Mouse (Mus musculus): ENCODE data around the gene Rprm. TPM values are rescaled to one million over a fixed set of nuclear protein-coding genes. Genes with fewer than 3 reads are reported as not detected.

Rprm gene
- total and polyA plus RNA-seq, 2 experiments from 2014 or later = 0.56 TPM; not detected in 1

DNA sequence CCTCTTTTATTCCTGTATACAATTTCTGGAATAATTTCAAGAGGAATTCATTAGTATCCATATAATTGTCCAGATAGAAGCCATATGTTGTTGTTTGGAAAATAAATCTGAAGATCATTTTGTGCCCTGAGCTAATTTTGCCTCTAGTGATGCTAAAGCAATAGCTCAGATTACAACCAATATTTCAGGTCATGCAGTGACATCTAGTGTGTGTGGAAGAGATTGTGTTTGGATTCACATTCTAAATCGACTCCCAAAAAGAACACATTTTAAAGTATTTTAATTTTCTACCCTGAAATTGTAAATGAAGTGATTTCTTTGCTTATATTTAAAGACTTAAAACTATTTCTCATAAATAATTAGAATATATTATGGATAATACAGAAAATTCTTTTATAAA is 14.6 kb upstream of the Rprm start:
- H3K36me3 ChIP-seq (replicated peaks; ENCODE audit: control insufficient read depth, insufficient read depth, low read length) = no peaks in the 10 kb centered on the region
- H3K27me3 ChIP-seq (ENCODE audit: control insufficient read depth, insufficient read depth, low read length) = no peaks in the 10 kb centered on the region
- H3K27ac ChIP-seq (ENCODE audit: low read depth) = no peak overlapping the region
- H3K9me3 ChIP-seq (replicated peaks; ENCODE audit: control insufficient read depth, low read length) = no peaks in the 10 kb centered on the region
- WGBS = 52% methylated on average over 1 of the region's 1 CpGs
- TF ChIP-seq CTCF (IDR thresholded peaks at IDR 0.05; ENCODE audit: low read depth) (no peak), EP300 (IDR thresholded peaks at IDR 0.05; ENCODE audit: low read depth) (no peak)
- DNase-seq (ENCODE audit: low spot score) (no peak), ATAC-seq (ENCODE audit: insufficient read depth, low read depth) (no peak)
- no peak overlapping the region for H3K4me3 ChIP-seq (ENCODE audit: low read depth, low read length)
- H3K9ac ChIP-seq (replicated peaks; ENCODE audit: low read depth, low read length) = no peak overlapping the region
- H3K4me1 ChIP-seq (ENCODE audit: control insufficient read depth, insufficient read depth) = no peaks in the 10 kb centered on the region
- H3K4me2 ChIP-seq (ENCODE audit: low read depth, low read length) = no peak overlapping the region

DNA sequence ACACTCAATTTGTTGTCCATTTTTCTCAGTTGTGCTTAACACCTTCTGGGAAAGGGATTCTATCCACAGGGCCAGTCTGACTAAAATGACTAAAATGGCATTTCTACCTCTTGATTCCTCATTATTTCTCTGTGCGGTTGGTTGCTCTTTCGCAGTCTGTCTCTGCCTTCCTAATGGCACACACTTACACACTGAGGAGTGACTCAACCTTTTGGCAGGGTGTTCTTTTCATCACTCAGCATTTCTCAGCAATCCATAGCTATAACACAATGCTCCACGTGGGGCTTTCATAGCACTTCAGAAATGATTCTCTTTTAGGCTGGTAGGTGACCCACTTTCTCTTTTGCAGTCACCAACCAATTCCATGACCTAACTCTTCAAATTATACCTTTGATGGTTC is 7.3 kb upstream of the Rprm start:
- TF ChIP-seq CTCF (IDR thresholded peaks at IDR 0.05; ENCODE audit: low read depth) = no peak
- no peak for TF ChIP-seq EP300 (IDR thresholded peaks at IDR 0.05; ENCODE audit: low read depth)
- Histone ChIP-seq H3K4me2 (ENCODE audit: low read depth, low read length) (no peak overlapping the region), H3K27ac (ENCODE audit: low read depth) (no peak overlapping the region), H3K4me3 (ENCODE audit: low read depth, low read length) (no peak overlapping the region), H3K36me3 (replicated peaks; ENCODE audit: control insufficient read depth, insufficient read depth, low read length) (no peaks in the 10 kb centered on the region), H3K9ac (replicated peaks; ENCODE audit: low read depth, low read length) (no peak overlapping the region), H3K27me3 (ENCODE audit: control insufficient read depth, insufficient read depth, low read length) (no peaks in the 10 kb centered on the region), H3K4me1 (ENCODE audit: control insufficient read depth, insufficient read depth) (no peaks in the 10 kb centered on the region), H3K9me3 (replicated peaks; ENCODE audit: control insufficient read depth, low read length) (no peaks in the 10 kb centered on the region)
- no peak for ATAC-seq (ENCODE audit: insufficient read depth, low read depth)
- 76% methylated on average over 3 of the region's 3 CpGs for WGBS
- no peak for DNase-seq (ENCODE audit: low spot score)

DNA sequence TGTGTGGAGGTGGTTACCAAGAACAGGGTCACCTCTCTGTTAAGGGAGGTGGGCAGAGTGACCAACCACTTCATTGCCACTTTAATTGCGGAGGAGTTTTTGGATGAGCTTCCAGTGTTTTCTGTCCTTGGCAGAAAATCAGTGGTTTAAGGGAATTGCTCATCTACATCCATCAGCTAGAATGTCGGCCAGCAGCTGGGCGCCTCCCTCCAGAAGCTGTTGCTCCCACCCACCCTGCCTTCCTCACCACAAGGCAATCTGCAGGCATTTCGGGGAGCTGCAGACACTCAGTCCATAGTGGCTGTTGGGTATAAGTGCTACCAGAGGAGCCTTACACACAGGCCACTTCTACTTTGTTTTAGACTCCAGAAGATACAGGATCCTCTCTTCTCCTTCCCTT is 902 bp upstream of the Rprm start:
- peaks cover 10% of the 10 kb centered on the region; the same call in 1 of the 2 replicates for H3K4me1 ChIP-seq (ENCODE audit: control insufficient read depth, insufficient read depth)
- no peaks in the 10 kb centered on the region for H3K36me3 ChIP-seq (replicated peaks; ENCODE audit: control insufficient read depth, insufficient read depth, low read length)
- H3K27ac ChIP-seq (ENCODE audit: low read depth) = no peak overlapping the region
- H3K4me2 ChIP-seq (ENCODE audit: low read depth, low read length) = no peak overlapping the region
- H3K9ac ChIP-seq (replicated peaks; ENCODE audit: low read depth, low read length) = no peak overlapping the region
- H3K27me3 ChIP-seq (ENCODE audit: control insufficient read depth, insufficient read depth, low read length) = peaks cover 29% of the 10 kb centered on the region
- TF ChIP-seq EP300 (IDR thresholded peaks at IDR 0.05; ENCODE audit: low read depth) (no peak), CTCF (IDR thresholded peaks at IDR 0.05; ENCODE audit: low read depth) (no peak)
- no peak for DNase-seq (ENCODE audit: low spot score)
- no peaks in the 10 kb centered on the region for H3K9me3 ChIP-seq (replicated peaks; ENCODE audit: control insufficient read depth, low read length)
- no peak overlapping the region for H3K4me3 ChIP-seq (ENCODE audit: low read depth, low read length)
- no peak for ATAC-seq (ENCODE audit: insufficient read depth, low read depth)
- WGBS = 64% methylated on average over 4 of the region's 4 CpGs

DNA sequence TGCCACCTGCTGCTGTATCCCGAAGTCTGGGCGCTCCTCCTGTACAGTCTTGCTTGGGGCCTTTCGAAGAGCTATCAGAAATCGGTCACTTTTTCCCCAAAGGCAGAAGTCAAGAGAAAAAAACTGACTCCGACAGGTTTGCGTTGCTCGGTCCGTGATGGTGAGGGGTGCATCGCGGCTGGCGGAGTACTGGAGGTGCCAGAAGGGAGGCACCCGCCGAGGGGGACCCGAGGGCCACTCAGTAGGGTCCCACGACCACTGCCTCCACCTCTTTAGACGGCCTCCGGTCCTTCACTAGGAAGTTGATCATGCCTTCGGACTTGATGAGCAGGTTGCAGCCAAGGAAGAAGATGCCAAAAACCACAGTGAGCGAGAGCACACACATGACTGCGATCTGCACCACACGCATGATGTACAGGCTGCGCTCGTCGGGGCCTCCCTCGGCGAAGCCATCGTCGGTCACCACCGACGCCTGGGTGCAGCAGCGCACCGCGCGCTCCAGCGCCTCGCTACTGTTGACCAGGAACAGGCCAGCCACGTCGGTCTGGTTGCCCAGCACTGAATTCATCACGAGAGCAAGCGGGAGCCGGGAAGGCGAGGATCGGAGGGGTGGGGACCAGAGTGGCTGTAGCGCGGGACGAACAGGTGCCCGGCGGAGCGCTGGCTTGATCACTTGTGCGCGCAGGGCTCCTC is 469 bp downstream of the Rprm start:
- Histone ChIP-seq H3K4me3 (ENCODE audit: low read depth, low read length) (peak overlapping the region; percentile 44), H3K4me2 (ENCODE audit: low read depth, low read length) (peak overlapping the region; percentile 68), H3K27me3 (ENCODE audit: control insufficient read depth, insufficient read depth, low read length) (peaks cover 34% of the 10 kb centered on the region), H3K9ac (replicated peaks; ENCODE audit: low read depth, low read length) (no peak overlapping the region), H3K9me3 (replicated peaks; ENCODE audit: control insufficient read depth, low read length) (no peaks in the 10 kb centered on the region), H3K4me1 (ENCODE audit: control insufficient read depth, insufficient read depth) (peaks cover 10% of the 10 kb centered on the region; the same call in 1 of the 2 replicates), H3K27ac (ENCODE audit: low read depth) (no peak overlapping the region), H3K36me3 (replicated peaks; ENCODE audit: control insufficient read depth, insufficient read depth, low read length) (no peaks in the 10 kb centered on the region)
- no peak for TF ChIP-seq EP300 (IDR thresholded peaks at IDR 0.05; ENCODE audit: low read depth)
- no peak for TF ChIP-seq CTCF (IDR thresholded peaks at IDR 0.05; ENCODE audit: low read depth)
- 3% methylated on average over 51 of the region's 51 CpGs for WGBS
- DNase-seq (ENCODE audit: low spot score) (no peak), ATAC-seq (ENCODE audit: insufficient read depth, low read depth) (peak; percentile 52; the same call in 1 of the 2 replicates)

DNA sequence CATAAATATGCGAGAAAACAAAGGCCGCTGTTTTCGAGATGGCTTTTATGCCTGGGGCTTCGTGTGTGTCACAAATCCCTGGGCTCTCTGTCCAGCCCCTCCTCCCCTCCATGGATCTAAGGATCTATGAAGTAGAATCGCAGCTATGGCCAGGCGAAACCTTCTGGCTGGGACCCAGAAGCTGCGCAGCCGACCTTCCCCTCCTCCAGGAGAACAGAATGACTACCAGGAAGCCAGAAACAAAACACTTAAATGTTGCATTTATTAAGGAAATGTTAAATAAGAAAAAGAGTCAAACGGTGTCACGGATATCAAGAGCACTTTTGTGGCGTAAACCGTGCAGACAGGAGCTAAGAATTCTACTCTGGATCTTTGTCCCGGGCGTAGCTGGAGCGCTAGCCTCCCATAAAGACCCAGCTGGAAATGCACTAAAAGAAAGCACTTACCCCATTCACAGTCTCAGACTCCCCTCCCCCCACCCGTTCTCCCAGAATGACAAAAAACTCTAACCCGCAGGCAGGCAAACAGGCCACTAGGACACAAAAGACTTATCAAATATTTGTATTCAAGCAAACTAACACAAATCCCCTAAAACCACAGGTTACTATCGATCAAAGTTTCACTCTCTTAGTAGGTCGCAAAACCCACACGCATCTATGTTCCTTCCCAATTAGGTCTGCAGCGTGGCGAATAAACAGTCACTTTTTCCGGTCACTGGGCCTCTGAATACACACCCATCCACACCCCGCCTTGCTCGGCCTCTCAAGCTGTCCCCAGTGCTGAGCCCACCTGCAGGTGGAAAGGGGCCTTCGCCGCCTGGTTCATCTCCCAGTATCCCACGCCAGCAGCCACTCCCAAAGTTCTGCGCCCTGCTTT is 1.3 kb downstream of the Rprm start:
- Histone ChIP-seq H3K9ac (replicated peaks; ENCODE audit: low read depth, low read length) (no peak overlapping the region), H3K9me3 (replicated peaks; ENCODE audit: control insufficient read depth, low read length) (no peaks in the 10 kb centered on the region), H3K4me2 (ENCODE audit: low read depth, low read length) (peak overlapping the region; percentile 68), H3K27ac (ENCODE audit: low read depth) (no peak overlapping the region), H3K27me3 (ENCODE audit: control insufficient read depth, insufficient read depth, low read length) (peaks cover 34% of the 10 kb centered on the region), H3K36me3 (replicated peaks; ENCODE audit: control insufficient read depth, insufficient read depth, low read length) (no peaks in the 10 kb centered on the region), H3K4me3 (ENCODE audit: low read depth, low read length) (peak overlapping the region; percentile 44), H3K4me1 (ENCODE audit: control insufficient read depth, insufficient read depth) (peaks cover 10% of the 10 kb centered on the region; the same call in 1 of the 2 replicates)
- ATAC-seq (ENCODE audit: insufficient read depth, low read depth) (no peak), DNase-seq (ENCODE audit: low spot score) (no peak)
- no peak for TF ChIP-seq CTCF (IDR thresholded peaks at IDR 0.05; ENCODE audit: low read depth)
- no peak for TF ChIP-seq EP300 (IDR thresholded peaks at IDR 0.05; ENCODE audit: low read depth)
- 5% methylated on average over 29 of the region's 29 CpGs for WGBS
